Mouse (Mus musculus) 416B (cell line): ENCODE measurements at regions not wholly inside any gene's neighbourhood (a gene's known extent, or its start where the extent isn't known, plus 50 kb on each side); places are given as distances from the start of the nearest gene placed in this dataset.
A peak's percentile ranks its signal among the peaks of the same experiment; 100 is the strongest.

Experiments used
- DNase-seq: peaks from one replicate; pipeline ENCODE4 v3.0.0; 2011; ENCODE audit warnings: low read depth

DNA sequence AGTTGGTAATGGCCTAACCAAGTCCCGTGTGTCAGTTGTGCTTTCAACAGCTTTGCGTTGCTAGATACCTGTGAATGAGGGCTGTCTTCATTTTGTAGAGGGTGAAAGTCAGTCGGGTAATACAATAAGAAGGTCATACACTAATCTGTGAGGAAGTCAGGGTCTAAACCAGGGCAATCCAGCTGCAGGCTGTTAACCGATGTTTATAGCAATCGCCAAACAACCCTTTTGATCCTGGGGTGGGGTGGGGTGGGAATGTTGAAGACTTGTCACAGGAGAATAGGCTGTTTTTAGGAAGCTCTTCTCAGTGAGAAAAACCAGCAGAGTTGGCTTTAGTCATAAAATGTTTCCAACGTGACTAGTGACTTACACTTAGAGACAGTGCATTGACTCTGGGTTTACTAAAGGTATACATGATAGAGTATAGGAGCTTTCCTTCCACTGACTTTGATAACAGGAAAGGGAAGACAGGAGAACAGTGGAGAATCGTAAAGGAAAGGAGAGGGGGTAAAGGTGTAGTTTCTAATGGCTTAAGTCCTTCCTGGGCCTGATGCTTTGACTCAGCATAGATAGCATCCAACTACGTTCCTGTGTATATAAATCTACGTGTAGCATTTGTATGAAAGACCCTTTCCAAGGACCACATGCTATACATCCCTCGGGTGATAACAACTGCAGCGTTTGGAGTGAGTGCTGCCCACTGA, 211.6 kb downstream of the Enc1 start:
- DNase-seq = no peak

DNA sequence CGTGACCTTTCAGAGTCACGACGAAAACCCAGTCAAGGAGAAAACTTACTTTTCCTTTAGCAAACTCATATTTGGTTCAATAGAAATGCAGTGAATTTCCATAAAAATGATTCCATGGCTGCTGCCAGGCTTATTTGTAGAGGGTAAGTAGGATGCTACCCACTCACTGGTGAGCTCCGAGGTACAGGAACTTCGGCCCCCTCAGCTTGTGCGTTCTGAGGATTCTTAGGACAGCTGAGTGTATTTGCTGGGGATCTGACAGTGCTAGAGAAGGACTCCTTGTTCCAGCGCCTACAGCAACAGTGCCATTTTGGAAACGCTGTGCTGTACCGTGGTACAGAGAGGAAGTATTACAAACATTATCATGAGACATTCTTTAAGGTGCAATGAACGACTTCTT, 210.4 kb downstream of the Enc1 start:
- no peak for DNase-seq

DNA sequence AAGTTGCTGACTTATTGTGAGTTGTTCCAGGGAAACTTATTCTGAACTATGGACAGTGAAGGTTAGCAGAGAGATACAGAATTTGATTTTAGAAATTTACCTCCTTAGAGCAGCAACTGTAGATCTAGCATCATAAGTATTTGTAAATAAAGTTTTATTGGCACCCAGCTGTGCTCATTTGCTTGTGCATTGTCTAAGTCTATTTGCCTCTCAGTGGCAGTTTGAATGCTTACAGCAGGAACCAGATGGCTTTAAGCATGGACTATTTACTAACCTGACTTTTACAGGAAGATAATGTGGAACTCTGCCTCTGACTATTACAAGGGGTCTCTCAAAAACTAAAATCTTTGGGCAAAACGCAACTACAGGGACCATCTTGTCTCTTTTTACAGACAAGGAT, 207.2 kb downstream of the Enc1 start:
- DNase-seq = no peak

DNA sequence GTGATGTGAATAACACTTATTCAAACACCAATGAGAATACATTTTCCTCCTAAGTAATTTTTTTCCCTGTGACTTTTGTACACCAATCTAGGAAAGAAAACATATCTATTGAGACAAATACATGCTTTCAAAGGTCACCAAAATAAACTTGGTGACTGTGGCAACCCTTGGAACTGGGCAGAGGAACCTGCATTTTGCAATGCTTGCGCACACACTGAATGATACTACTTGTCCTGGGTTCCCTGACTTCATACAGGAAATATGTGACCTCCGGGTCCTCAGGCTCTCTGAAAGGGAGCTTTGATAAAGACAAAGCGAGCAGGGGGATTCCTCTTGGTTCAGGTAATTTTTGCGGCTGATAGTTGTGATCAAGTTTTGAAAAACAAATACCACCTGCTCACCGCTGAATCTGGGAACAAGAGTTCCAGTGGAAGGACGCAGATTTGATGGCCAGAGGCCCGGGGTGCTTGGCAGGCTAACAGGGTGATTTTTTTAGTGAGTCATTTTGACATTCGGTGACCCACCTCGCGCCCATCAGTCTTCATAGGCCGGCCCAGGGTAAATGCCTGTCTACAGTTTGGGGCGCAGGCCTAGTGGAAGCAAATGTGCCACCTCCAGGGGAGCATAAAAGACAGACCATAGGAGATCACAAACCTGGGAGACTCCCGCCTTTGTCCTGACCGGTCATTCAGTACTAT, 203.0 kb downstream of the Enc1 start:
- peak; percentile 39 for DNase-seq

DNA sequence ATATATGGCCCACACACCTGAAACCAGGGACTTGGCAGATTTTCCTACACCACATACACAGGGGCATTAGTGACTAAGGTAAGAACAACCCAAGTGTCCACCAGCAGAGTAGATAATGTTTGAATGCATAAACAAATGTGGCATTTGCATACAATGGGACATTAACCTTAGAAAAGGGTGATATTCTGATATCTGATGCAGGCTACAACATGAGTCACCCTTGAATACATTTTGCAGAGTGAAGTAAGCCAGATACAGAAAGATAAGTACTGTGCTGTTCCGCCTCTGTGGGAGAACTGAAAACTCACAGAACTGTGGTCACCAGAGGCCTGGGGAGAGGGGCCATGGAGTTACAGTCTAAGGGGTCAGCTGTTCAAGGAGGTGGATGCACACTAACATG, 201.9 kb downstream of the Enc1 start:
- peak; percentile 83 for DNase-seq

DNA sequence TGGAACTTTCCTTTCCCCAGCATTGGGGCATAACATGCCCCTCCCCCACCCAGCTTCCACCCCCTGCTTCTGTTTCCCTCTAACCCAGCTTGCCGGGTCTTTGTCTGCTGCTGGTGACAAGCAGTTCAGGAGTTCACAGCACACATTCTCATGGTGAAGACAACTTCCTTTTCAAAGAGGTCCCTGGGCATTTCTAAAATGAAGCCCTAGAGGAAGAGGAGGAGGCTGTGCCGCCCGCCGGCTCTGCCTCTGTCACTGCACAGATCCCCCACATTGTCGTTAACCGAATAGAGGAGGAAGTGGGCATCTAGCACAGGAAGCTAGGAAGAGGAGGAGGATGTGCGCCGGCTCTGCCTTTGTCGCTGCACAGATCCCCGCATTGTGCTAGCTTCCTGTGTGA, 201.4 kb downstream of the Enc1 start:
- peak; percentile 79 for DNase-seq

DNA sequence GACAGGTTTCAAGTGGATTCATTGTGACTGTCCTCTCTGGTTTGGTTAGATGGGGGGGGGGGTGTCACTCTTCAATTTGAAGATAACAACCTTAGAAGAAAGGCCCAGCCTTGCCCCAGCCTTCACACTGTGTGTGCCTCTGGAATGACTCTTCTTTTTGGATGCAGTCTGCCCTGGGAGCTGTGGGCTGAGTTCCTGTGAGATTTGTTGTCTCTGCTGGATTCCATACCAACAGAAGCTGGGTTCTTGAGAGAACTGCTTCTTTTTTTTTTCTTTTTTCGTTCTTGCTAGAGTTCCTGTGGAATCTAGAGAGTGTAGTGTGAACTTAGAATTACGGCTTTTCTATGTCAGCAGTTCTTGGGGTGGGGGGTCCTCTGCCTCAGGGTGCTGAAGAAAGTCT, 200.9 kb downstream of the Enc1 start:
- no peak for DNase-seq

DNA sequence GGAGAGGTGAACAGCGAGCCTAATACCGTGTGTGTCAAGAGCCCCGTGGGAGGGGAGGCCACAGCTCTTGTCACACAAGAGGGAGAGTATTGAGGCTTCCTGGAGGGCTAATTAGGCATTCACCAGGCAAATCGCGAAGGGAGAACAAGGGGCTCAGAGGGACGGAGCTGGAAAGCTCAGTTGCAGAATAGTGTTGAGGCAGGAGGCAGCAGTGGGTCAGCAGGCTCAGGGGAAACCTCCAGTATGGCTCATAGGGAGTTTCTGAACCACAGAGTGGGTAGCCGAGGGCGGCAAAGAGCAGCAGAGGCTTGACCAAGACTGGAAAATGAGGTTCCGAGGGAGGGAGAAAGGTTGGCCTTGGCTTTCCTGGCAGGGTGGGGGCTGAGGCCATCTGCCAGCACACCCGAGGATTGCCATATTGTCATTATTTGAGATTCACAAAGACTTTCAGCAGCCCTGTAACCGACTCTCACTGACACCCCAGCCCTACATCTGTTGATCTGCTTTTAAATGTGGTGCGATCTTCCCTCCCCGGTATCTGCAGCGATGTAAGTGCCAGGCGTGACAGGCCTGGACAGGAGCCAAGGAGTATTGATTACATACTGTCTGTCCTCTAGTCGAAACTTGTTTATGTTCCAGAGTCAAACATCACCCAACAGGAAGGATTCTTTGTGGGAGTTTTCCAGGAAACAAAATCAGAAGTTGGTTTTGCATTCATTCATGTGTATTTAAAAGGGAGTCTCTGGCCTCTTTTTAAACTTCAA, 198.5 kb downstream of the Enc1 start:
- DNase-seq = no peak

DNA sequence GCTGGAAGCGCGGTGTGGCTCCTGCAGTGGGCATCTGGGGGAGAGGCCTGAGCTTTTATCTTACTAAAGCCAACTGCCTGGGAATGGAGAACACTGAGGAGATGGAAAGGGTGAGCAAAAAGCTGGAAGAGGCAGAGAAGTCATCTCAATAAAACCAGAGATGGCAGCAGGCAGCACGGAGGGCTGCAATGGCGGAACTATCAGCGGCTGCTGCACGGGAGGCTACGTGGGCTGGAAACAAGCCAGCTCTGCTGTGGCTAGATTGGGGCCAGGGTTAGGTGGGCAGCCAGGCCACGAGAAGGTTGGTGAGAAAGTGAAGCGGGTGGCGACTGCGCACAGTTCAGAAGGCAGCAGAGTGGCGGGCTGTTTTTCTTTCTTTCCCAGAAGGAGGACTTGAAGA, 197.8 kb downstream of the Enc1 start:
- DNase-seq = no peak

DNA sequence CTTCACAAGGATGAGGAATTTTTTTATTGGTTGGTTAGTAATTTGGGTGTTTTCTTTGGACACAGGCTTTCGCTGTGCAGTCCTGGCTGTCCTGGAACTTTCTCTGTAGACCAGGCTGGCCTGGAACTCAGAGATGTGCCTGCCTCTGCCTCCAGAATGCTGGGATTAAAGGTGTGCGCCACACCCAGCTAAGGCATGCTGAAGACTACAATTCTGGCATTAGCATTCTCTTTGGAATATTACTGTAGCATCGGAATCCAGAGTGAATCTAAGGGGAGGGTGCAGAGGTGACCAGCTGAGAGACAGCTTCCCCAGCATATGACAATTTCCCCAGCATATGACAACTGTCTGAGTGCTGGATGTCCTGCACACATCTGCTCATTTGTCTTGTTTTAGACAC, 197.4 kb downstream of the Enc1 start:
- DNase-seq = no peak

DNA sequence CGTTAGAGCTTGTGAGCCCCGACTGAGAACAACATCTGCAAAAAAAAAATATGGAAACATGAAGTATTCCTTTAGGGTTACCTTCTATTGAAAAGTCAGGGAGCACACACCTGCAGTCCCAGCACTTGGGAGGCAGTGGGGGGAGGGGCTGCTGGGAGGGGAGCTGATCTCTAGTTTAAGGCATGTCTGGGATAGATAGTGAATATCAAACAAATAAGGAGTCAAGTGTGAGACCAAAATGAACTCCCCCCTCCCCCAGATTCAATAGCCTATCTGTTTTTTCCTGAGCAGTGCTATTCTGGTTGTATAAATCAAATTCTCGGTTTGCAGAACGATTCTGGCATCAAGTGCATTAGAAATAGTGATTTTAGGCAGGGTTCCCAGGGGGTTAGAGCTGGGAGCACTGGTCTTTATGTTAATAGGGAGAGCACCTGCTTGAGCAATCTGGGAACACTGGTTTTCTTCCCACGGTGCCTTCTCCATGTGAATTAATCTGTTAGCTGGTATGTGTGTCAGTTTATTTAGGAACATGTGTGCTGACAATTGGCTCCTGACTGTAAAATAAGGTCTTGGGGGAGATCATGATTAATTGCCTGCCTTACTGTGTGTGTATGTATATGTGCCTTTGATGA, 195.9 kb downstream of the Enc1 start:
- no peak for DNase-seq

DNA sequence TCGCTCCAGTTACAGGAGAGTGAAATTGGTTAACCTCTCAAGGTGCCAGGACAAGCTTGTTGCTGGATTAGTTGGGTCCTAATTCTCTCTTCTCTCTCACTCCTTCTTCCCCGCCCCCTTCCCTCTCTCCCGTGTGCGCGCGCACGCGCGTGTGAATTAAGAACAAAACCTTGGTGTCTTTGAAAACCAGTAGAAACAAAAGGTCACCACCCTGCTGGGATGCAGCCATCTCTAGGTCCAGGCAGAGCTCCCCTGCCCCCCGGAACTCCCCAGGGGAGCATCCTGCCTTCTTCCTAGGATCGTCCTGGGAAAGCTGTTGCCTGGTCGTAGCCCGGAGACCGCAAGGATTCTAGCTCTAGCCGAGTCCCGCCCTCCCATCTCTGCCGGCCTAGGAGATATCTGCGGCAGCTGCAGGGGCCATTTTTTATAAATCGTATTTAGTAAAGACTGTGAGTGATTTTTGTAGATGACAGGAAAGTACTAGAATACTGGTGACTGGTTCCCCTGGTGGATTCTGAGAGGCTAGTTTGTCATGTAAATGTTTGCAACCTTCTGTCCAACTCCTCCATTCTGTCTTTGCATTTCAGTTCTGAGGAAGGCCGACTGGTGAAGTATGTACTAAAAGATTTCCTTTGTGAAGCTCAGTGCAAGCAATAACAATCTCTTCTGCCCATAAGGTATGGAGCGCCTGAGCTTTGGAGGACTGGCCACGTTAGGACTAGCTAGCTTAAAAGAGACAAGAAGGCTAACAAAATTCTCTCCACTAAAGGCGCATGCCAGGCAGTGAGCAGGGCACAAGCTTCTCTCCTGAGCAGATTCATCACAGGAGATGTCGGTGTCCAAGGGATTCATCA, 195.2 kb downstream of the Enc1 start:
- no peak for DNase-seq

DNA sequence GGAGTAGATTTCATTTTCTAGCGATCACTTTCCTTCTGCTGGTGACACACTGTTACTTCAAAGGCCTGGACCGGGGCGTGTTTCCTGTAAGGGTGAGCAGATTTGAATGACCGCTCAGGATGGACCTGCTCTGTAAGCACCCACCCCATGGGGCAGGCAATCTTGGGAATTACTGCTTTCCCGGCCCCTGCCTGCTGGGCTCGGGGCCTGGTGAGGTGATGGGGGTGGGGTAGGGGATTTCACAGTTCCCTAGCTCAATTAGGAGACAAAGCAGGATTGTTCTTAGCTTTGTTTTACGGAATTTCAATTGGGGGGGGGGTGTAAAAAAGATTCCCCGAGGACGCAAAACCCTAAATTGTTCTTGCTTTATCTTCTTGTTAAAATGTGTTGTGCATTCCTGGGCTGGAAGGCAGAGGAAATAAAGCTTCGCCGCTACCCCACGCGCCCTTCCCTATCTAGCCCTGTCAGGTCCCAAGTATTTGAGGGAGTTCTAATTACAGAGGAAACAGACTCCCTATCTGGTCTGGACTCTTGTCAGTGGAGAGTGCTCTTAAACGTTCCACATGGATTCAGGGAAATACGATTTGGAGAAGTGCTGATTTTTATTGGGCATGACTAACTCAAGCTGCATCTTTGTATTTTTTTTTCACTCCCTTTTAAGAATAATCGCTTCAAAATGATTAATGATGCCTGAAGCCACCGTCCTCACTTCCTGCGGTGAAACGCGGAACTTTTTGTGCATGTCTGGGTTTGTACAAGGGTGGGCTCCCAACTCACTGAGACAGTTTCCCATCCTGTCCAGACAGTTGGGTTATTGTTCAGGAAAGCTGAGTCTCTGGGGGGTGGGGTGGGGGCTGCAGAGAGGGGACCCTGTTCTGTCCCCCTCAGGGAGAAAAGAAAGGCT, 194.3 kb downstream of the Enc1 start:
- no peak for DNase-seq

DNA sequence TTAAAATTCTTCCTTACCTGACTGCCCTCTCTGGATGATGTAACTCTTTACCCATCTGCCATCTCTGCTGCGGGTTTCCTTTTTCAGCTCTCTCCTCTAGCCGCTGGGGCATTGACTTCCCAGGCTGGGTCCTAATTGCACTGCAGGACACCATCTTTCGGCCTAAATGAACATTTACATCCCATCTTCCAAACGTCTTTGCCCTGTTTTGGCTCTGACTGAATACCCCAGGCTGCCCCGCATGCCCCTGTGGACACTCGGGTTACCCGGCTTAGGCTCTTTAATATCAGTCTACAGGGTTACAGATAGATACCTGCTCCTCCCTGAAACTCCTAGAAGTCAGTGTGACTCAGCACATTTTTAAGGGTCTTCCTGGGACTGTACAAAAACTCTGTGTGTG, 193.3 kb downstream of the Enc1 start:
- no peak for DNase-seq

DNA sequence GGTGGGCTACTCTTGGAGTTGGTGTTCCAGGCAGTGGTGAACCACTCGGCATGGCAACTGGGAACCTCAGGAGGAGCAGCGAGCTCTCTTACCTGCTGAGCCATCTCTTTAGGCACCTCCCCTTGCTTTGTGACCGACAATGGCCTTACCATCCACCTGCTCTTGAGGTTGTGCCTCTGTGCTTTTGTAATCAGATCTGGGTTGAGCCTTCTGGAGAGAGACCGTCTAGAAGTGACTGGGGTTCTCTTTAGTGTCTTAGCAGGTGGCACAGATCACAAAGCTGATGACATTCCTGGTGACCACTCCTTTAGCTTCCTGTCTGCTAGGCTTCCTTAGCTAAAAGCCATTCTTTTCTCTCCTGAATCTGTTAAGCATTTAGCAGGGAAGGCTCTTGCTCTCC, 191.7 kb downstream of the Enc1 start:
- no peak for DNase-seq

DNA sequence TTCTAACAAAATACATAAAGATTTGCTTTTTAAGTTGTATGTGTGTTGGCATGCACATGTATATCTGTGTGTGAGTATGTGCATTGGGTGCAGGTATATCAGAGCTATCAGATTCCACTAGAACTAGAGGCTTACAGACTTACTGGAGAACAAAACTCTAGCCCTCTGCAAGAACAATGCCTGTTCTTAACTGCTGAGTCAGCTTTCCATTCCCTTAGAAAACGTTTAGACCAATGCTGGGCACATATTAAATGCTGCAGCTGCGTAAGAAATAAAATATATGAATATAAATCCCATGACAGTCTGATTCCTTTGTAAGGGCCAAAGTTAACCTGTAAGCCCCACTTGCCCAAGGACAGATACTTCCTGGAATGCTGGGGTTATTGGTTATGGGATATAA, 190.0 kb downstream of the Enc1 start:
- no peak for DNase-seq

DNA sequence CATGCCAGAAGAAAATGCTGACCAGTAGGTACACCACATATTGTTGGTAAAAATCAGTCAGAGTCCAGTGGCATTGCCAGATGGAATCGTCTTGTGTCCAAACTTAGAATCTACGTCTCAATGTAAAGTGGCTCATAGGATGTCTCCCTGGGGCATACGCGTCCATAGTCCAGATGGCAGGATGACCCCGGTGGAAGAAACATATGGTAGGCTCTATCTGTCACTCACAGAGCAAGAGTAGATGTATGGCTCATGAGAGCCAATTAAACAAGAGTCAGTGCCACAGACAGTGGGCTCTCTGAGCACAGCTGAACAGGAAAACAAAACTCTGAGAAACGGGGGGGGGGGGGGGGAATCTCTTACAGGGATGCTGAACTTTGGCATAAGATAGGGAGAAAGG, 187.3 kb downstream of the Enc1 start:
- DNase-seq = no peak

DNA sequence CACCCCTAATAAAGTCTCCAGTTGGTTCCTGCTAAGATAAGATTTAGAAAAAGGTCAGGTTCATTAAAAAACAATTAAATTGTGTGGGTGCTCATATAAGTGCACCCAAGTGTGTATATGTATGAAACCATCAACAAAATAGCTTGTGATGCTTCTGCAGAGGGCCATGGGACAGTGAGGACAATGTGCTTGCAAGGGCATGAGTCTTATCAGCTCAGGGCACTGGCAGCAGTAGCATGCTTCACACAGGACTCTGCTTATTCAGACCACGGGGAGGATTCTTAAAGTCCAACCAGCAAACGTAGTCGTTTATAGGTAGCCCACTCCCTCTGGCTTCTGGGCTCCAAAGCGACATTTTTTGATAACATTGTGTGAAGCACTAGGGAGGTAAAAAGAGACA, 186.6 kb downstream of the Enc1 start:
- no peak for DNase-seq

DNA sequence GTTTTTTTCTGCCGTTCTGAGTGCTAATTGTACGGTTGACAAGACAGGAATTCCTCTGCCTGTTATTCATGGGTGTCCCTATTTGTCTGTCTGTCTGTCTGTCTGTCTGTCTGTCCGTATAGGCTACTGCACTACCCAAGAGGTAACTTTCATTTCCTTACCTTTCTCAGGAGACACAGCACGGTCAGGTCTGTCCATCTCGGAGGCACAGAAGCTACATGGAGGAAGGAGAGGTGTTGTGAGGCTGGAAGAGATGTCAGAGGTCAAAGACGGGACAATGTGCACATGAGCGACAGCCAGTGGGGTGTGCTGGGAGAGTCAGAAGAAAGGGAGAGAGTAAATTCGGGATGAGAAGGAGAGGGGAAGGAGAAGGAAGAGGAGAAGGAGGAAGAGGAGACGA, 184.8 kb downstream of the Enc1 start:
- DNase-seq = no peak

DNA sequence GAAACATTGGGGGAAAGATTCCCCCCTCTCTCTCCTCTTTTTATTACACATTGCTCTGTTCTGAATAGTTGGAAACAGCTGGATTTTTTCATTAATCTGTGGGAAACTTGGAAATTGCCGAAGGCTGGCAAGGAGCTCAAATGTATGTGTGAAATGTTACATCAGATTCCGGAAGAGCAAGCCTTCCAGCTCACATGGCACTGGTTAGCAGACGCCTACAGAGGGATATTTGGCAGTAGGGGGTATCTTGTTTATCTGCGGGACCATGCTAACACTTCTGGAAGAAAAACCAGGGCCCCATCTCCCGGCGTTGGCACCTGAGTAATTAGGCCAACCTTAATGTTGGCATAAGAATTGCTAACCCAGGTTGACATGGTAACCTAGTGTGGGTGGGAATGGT, 183.0 kb downstream of the Enc1 start:
- no peak for DNase-seq

DNA sequence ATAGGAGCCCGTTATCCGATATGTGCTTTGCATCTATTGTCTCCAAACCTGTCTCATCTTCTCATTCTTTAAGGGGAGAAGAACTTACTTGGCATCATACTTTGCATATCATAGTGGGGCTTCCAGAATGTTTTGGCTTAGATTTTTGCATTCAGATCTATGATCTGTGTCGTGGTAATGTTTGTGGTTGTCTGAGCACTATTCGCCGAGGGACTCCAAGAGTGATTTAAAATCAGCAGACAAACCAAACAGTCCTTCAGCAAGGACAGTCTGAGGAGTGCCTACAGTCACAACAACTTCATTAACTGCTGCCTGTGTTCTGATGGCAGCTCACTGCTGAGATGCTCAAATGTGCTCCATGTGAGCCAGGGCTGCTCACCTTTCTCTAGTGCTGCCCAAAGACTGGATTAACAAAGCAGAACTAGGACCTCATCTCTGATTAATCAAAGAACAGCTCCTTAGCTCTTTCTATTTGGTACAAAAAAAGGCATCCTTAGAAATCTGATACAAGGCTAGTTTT, 182.5 kb downstream of the Enc1 start:
- DNase-seq = no peak
